Mouse (Mus musculus): ENCODE measurements around the gene Arhgap42. TPM values are rescaled to one million over a fixed set of nuclear protein-coding genes. Genes with fewer than 3 reads are reported as not detected.

Gene Arhgap42
- polyA plus RNA-seq (2015; fragmentation: Nextera tagmentation; extraction: Ambion mirVana): 18.6 and 19.2 TPM in 2 replicates

DNA sequence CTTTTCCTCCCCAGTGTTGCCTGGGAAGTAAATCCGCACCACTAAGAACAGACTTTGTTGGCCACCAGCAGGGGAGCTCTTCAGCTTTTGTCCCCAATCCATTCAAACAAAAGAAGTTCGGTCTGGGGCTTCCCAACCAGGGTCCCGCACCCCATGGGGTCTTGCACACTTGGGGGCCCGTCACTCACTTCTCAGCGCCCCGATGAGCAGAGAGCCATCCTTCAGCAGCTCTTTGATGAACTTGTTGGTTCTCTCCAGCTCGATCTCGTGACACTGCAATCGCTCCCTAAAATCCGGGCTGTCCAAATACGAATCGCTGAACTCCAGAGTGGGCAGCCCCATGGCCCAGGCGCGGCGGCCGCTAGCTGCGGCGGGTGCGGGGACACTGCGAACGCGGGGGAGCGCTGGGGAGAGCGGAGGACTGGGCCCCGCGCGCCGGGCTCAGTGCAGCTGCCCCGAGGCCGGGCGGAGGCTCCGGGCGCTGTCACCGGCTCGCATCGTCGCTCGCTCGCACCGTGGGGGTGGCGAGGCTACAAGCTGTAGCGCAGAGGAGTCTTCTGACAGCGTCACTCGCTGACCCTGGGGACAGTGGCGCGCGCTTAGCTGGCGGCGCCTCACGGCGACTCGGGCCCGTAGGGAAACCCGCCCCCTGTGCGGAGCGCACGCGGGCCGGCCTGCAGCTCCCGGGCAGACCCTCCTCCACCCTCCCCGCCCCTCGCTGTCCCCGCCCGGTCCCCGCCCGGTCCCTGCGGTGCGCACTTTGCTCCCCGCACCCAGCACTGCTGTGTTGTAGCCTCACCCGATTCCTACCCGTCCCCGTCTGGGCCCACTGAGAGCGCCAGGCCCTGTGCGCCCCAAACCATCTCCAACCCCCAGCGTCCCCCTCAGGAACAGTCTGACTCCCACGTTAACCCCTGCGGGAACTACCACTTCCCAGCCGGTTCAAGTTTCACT is at the start of gene Arhgap42:
Gene Arhgap42 (minus strand): TSS at position 664 of the 954 bp plus-strand sequence.

DNA sequence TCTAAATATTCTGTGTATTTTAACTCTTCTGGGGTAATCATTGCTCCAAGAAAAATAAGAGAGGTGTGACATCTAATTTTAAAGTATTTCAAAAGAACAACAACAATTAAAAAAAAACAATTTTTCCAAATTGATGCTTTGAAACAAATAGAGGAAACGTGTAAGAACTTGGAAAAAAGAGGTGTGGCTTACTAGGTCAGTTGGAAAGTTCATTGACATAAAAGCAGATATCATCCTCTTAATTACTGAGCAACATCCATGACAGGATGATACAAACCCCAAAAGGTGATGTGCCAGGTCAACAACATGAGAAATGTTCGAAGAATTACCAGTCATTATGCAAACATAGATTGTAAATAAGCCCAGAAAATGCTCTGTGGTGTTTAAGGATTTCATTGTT is 267.4 kb downstream of the Arhgap42 start, which contains the start of gene Gm16485:
Gene Gm16485 (plus strand): TSS at position 301 of the 400 bp plus-strand sequence.

Measured in urinary bladder, postnatal 0 days (tissue).